Mouse (Mus musculus) spleen, adult 2 months (tissue): ENCODE data around the gene Trhr2.

Experiments
- CTCF ChIP-seq: fragments of 200-500 bp; IDR thresholded peaks from 2 replicates; pipeline ENCODE4 v1.5.1; 2011; ENCODE audit warnings: mild to moderate bottlenecking, inconsistent platforms; ENCODE audit not compliant: insufficient read depth, insufficient read length, insufficient replicate concordance; ENCODE audit errors: extremely low read depth
- POLR2A ChIP-seq: fragments of 200-500 bp; IDR thresholded peaks from 2 replicates; pipeline ENCODE4 v1.6.1; 2011; ENCODE audit warnings: low read depth, low read length, inconsistent platforms

DNA sequence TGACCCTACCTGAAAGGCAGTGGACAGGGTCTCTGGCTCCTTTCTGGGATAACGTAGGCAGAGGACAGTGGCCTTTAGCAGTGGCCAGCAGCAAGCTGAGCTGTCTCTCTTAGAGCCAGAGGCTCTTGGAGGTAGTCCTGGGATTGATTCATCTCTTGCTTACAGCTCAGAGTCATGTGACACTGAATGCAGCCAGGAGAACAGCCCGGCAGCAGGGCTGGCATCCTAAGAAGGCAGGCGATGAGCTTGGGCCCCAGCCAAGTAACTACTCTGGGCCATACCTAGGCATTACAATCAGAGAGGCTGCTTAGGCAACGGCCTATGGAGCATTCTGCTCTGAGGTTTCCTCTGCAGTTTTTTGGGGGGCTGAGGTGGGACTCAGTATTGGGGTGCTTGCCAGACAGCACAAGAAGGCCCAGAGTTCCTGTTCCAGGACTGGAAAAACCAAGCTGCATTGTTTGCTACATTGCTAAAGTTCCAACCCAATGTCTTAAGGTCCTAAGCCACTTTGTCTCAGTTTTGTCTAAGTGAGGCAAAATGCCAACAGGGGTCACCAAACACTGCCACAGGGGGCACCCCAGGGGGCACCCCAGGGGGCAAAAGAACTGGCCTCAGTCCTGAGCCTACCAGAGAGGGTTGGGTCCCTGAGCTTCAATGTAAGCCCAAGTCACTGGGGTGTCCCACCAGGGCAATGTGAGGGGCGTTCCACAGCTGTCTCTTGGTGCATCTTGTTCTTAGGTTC, 12.6 kb downstream of the Trhr2 start:
- no peak for TF ChIP-seq CTCF
- TF ChIP-seq POLR2A = no peak
